Mouse (Mus musculus) c-Kit-positive CD71-positive TER-119-negative erythroid progenitor cells, embryonic 14.5 days (primary cell): ENCODE results near the gene Casq2.

Experiments
- DNase-seq: peaks from one replicate; pipeline ENCODE4 v3.0.0-alpha.2; 2013; ENCODE audit warnings: low read depth

Gene Casq2

DNA sequence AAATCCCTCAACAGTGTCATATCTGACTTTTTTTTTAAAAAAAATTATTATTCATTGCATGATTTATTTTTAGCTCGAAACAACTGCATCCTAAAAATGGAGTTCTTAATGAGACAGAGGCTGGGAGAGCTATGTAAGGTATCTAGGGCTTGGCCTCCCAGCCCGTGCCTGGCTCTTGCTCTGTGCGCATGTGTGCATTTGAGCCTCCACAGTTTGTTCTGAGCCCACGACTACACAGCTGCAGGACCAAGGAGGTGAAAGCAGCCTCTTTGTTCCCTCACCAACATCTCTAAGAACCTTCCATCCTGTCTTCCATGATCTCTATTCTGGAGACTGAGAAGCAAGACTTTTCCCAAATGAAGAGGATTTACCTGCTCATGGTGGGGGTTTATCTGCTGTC lies at the start of gene Casq2:
TSS of gene Casq2 (plus strand) at position 133 of the 400 bp plus-strand sequence.
- DNase-seq: no peak

DNA sequence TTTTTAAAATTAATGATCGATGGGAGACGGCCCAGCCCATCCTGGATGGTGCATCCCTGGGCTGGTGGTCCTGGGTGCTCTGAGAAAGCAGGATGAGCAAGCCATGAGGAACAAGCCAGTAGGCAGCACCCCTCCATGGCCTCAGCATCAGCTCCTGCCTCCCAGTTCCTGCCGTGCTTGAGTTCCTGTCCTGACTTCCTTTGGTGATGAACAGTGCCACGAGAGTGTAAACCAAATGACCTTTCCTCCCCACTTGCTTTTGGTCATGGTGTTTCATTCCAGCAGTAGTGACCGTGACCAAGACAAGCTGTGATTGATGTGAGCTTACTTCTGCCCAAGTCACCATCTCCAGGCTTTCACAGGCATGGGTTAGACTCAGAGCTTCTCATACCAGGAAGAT lies 48.4 kb upstream of the Casq2 start:
- DNase-seq: no peak

DNA sequence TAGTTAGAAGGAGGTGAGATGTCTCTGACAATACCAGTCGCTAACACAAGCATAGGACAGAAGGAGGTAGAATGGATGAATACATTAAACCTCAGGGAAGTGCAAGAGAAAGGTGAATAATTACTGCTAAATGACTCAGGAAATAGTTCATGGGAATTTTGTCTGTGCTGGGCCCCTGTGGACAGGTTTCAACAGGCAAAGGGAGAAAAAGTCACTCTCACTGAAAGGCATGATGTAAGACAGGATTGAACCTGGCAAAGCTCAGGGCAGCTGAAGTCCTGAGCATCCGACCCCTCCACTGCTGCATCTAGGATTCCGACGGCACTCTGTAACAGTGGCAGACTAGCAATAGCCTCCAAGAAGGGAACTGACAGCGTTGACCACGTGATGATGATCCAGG lies 47.6 kb upstream of the Casq2 start:
- no peak for DNase-seq

DNA sequence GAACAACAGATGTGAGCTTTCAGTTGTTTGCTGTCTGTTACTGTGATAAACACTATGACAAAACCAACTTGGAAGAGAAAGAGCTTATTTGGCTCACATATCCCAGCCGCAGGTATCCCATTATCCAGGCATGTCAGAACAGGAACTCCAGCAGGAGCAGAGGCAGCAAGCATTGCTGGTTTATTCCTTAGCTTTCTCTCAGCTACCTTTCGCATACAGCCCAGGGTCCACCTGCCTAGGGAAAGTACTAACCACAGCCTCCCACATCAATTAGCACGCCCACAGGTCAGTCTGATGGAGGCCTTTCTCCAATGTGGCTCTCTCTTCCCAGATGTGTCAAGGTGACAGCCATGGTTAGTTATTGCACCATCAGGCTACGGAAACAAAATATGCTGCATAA lies 44.6 kb upstream of the Casq2 start:
- DNase-seq: no peak

DNA sequence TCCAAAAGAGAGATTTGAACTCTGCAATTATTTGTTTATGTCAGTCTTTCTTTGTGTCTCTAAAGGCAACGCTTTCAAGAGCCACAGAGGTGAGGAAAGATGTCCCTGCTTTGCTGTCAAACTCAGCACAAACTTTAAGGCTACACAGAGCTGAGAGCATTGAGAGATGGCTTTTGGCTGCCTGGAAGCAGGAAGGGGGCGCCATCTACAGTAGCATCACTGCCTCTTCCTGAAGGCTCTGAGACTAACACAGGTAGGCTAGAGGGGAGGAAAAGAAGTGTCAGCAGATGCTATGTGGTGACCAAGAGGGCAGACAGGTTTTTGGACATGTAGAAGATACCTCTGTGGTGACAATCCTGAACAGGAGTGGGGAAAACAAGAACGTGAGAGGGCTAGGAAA lies 41.1 kb upstream of the Casq2 start:
- DNase-seq: no peak

DNA sequence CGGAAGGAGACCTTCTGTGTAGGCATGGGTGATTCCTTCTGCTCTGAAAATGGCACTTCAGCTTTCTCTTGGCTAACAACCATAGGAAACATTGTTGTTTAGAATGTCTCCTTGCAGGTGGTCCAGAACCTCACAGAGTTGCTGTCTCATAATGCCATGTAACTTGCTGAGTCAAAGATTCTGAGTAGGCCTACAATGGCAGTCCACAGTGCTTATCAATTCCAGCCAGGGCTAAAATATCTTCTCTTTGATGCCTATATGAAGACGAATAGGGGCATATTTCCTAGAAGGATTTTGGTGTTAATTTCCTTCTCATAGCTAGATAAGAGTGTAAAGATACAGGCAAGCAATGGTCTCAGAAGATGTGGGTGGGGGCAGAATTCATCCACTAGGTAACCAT lies 38.7 kb upstream of the Casq2 start:
- no peak for DNase-seq

DNA sequence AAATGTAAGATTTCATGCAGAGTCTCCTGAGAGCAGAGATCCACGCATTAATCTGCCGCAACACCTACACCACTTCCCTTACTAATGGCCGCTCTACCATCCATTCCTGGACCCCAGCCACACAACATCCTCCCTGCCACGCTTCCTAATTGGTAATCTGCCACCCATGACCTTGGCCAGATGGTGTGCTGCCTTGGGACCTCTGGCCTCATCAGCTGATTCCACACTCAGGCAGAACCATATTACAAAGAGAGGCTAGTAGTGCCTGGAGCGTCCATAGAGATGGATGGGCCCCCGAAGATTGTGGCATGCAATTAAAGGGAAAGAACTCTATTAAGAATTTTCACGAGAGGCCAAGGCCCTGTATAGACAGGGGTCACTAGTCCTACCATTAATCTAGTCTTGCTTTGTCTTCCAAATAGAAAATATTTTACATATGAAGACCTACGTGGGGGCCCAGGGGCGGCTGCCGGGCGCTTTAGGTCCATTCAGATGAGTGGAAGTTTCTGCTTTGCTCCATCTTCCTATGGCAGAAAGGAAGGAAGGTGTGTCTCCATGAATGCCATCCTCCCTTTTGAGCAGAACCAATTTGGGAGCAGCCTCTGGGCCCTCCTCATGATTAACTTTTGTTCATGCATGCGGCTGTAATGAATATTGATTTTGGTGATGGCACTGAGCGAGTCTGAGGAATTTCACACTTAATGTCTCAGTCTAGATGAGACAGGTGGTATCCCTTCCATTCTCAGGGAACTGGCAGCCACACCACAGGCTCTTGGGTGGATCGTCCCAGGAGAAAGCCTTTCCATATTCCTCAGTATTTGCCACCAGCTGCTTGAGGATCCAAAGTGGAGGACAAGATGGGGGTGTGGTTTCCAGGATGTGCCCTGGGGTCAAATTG lies 36.8 kb upstream of the Casq2 start:
- DNase-seq: no peak

DNA sequence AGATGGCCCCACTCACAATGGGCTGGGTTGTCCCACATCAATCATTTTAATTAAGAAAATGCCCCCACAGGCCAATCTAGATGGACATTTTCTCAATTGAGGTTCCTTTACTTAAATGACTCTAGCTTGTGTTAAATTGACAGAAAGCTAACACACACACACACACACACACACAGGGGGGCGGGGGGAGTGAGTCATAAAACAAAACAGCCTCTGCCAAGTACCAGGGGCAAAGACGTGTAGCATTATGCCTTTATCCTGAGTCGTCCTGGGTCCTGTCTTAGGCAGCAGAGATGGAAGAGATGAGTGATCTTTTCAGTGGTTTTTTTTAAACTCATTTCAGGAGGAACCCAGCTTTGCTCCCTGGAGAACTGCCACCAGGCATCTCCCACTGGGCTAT lies 34.2 kb upstream of the Casq2 start:
- DNase-seq: no peak

DNA sequence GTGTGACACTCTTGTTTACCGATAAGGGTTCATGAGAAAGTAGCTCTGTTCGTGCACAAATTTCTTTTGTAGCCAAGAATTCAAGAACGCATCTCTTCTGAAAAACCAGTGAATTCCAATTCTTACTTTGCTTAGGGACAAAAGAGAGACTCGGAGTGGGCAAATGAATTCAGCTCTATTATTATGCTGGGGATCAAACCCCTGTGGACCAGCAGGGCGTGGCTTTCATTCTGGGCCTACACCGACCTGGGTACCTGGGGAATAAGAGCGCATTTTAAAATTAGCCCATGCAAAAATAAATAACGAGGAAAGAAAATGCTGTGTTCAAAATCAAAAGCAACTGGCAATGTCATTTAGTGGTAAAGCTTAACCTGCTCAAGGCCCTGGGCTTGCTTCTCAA lies 32.9 kb upstream of the Casq2 start:
- DNase-seq: no peak

DNA sequence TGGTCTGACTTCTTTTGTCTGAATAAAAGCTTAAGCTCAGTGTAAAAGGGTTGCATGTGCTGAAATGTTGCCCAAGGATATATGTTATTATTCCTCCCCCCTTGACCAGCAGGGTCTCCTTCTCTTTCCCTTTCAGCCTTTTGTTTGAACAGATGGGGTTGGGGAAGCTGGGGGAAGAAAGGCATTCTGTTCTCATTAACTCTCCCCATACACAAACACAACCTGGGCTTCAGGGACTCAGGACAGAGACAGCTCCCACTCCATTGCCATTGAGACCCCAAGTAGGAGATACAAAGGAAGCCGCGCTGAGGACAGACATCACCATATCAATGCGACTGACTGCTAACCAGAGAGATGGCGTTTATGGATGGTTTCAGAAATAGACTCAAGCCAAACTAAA lies 30.3 kb upstream of the Casq2 start:
- DNase-seq: no peak

DNA sequence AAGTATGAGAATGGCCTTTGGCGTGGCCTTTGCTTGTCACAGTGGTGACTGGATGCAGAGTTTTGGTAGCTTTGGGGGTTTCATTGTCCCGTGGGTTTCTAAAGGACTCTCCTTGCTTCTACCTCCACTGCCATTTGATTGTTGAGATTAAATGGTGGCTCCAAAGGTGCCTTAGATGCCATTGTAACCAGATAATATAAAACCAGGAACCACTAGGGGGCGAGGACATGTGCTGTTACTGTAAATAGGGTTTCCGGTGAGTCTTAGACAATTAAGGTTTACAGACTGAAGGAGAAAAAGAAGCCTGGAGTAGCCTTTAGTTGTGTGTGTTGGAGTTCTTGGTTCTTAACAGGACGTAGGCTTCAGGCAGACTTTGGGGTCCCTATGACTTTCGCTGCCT lies 26.1 kb upstream of the Casq2 start:
- no peak for DNase-seq

DNA sequence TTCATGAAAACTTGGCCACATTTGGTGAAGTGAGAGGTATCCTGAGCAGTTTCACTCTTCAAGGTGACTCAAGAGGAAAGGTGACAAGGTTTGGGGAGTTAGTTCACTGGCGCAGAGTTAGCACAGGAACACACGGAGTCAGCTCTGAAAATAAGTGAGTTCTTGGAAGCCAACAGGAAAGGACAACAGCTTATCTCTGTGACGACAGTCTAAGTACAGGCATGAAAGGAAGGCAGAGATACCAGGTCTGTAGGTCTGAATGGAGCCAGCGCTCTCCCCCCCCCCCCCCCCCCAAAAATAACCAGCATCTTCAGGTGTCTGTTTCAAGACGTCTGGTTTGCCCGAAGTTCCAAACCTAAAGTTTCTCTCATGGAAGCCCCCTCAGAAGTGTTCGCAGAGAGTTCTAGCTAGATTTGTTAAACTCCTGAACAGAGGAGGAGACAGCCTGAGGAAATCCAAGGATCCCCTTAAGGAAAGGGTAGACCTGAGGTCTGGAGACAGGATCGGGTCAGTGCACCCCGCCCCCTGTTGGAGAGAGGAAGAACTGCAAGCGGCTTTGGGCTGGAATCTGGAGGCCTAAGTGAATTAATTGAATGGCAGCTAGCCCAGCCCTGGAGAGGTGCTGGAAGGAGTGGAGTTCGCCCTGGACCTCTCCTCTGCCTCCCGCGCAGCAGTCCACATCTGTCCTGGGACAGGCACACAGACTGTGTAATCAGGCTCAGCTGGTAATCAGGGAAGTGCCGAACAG lies 24.1 kb upstream of the Casq2 start:
- no peak for DNase-seq

DNA sequence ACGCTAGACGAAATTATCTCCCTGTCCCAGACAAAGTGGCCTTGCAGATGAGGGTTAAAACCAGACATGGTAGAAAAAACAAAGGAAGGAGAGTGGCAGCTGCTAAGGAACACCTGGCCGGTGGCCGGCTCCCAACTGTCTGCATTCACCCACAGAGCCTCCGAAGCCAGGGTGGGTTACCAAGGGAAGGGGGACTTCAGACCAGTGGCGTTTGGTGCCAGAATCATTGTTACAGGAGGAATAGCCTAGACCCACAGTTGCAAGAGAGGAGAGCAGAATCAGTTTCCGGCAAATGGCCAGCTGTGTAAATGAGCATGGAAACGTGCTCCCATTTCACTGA lies 23.6 kb upstream of the Casq2 start:
- DNase-seq: no peak

DNA sequence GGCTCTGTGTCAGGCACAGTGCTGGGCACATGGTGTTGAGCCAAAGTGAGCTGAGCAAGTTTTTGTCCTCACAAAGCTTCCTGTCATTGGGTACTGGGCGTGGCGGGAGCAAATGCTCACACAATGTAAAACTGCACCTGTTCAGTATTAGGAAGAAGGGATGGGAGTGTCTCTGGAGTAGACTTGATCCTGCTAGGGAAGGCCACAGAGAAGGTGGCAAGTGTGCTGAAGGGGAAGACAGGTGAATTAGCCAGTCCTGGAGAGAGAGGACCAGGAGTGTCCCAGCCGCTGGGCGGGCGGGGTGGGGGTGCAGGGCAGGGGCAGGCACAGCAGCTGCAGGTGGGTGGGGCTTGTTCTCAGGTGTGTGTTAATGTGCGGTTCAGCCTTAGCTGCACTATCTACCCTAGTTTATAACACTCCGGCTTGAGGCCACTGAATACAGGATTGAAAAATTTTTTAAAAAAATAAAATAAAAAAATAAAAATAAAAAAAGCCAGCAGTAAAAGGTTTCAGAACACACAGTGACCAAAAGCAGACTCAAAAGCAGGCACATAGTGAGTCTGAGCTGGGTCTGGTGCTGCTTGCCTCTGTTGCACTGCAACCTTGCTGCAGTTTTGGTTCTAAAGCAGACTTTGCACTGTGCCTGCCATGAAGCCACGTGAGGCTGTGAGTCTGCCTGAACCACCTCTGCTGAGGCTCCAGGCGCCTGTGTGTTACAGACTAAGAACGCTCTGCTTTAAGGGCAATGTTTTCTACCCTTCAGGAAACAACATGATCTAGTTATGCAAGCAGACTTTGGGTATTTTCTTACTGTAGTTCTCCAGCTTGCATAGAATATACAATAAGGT lies 22.7 kb upstream of the Casq2 start:
- DNase-seq: no peak

DNA sequence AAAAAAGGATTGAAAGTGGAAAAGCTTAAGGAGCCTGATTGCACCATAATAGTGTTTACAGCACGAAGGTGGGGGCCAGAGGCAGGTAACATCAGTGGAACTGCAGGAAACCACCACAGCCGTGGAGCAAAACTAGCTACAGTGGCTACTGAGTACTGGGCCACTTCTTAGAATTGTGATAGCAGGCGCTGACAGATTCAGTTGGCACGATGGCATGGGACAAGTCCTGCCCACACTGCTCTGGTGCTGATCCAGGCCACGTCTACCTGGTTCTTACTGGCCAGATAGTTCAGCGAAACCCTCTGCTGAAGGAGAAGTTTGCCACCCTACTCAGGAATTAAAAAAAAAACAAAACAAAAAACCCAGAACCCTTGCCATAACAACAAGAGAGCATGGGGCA lies 21.6 kb upstream of the Casq2 start:
- no peak for DNase-seq

DNA sequence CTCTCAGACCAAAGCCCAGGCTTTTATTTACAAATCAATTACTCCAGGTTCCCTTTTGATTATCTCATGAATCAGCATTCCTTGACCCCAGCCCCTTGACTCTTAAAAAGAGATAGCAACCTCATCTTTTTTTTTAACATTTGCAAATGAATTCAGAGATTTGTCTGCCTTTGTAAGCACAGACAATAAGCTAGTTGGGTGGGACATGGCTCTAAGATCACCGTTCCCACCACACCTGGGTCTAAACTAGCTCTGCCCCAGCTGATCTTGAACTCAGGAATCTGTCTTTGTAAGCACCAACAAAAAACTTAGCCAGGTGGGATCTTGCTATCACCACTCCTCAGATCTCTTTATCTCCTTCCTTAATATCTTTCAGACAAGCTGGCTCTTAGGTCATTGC lies 18.9 kb upstream of the Casq2 start:
- no peak for DNase-seq

DNA sequence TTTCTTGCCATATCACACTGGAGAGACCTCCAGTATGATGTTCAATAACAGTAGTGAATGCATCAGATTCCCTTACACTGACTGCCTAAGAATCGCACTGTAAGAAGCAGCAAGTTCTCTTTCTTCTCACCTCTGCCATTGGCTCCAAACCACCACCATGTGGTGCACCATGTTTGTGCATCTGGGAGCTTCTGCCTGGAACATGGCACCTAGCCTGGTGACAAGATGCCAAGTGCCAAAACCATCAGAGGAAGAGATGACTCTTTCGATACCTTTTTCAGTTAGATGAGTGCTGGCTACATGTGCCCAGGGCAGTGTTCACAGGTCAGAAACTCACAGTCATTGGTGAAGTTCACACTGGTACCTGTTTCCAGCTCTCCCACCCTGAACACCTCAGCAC lies 18.4 kb upstream of the Casq2 start:
- no peak for DNase-seq

DNA sequence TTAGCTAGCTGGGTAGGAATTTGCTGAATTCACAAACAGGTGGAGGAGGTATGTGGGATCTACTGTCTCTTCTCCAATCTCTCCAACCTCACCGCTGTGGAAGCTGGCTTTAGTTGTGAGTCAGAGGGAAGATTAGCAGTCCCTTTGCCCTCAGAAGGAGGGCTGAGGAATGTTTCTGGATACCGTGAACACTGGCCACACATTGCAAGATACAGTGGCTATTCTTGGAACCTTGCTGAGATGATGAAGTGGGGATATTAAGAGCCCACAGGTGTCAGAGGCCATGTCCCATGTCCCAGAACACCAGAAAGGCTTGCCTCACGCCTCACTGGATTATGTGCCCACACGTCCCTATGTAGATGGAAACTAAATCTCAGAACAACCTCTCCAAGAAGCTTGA lies 17.0 kb upstream of the Casq2 start:
- no peak for DNase-seq

DNA sequence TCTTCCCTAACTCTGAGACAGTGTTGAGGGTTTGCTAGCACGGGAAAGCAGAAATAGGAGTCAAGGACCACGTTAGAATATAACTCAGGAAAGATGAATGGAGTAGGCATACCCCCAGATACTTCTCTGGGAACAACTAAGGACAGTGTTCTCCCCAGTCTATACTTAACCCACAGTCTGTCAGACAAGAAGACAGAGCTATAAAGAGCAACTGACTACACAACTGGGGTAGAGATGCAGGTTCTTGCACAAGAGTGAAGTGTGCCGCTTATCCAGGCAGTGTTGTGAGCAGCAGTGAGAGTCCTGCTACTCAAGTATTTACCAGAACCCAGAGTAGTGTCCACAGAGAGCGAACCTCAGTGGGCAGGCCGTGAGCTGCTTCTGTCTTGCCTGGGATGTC lies 16.5 kb upstream of the Casq2 start:
- DNase-seq: no peak

DNA sequence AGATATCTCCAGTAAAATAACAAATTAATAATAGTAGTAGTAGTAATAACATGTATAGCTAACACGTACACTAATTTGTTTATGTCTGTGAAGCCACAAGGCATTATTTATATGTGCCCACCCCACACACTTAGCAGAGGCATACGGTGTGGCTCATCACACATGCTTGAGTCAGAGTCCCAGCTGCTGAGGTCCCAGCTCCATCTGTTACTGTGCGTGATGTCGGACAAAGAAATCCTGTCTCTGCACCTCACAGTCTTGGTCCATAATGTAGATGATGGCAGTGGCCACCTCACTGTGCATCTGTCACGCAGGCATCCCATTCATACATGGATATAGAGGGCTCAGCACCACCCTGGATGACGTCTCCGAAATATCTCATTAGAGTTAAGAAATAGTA lies 15.9 kb upstream of the Casq2 start:
- DNase-seq: no peak

DNA sequence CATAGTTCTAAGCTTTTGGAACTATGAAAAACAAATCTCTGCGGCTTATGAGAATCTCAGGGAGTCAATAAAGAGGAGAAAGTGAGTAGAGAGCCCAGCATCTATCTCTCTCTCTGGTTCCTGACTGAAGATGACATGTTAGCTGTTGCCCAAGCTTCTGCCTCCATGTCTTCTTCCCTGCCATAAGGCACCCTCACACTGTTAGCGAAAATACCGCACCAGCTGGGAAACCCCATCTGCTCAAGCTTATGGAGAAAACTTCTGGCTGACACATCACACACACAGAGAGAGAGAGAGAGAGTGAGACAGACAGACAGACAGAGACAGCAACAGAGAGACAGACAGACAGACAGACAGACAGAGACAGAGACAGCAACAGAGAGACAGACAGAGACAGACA lies 15.2 kb upstream of the Casq2 start:
- DNase-seq: no peak

DNA sequence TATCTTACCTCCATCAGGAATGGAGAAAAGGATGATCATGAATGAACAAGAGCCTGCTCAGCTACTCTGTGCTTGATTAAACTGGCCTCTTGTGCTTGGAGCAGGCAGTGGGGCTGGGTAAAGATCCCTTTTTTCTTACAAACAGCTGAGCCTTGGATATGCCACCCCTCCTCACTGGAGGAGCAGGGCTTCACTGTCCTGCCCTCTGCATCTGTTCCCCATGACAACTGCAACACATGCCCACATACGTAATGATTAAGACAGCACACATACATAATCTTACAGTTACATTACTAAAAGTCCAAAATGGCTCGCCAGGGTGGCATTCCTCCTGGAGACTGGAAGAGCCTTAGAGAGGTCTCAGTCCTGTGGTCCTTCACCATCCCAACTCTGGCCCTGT lies 6.8 kb upstream of the Casq2 start:
- DNase-seq: no peak

DNA sequence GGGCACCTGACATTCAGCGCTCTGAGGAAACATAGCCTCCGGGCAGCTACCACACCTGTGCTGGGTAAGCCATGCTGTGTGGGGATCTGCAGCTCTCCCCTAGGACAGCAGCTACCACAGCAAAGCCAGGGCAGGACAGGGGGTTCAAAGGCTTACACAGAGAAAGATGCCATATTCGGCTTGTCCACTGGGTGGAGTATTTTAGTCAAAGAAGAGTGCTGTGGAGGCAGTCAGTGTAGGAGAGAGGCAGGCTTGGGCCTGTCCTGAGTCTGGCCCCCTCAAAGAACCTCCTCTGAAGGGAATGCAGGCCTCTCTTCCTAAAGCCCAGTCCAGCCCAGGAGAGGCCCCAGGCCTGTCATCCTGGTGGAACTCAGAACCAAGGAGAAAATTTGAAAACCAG lies 4.4 kb upstream of the Casq2 start:
- DNase-seq: peak; percentile 46
